ENCODE assay signal across 16 mouse cellular contexts in genomic region chr10:58855199-58855751, GRCm38 (mm10). TPM values are rescaled to one million over a fixed set of nuclear protein-coding genes. Genes with fewer than 3 reads are reported as not detected.
DNase-seq lines count a peak whose midpoint lies in the region; ATAC-seq and TF ChIP-seq lines count a peak whose summit lies in the region.
"Had no signal": no experiment of that assay in that cellular context is flagged by ENCODE, and none has a peak within 500 bp of the region (broad histone marks: within the 10 kb centered on the region; RNA-seq: fewer than 3 reads in every experiment).

No protein-coding gene starts in this region.

- no peaks in the 10 kb centered on the region for H3K36me3 ChIP-seq in heart, embryonic 10.5 days
- H3K36me3 ChIP-seq in hindbrain, embryonic 14.5 days (replicated peaks; ENCODE audit: control insufficient read depth, insufficient read depth), result no peaks in the 10 kb centered on the region
- H3K36me3 ChIP-seq in stomach, postnatal 0 days (ENCODE audit: control insufficient read depth, insufficient read depth, low read length), result no peaks in the 10 kb centered on the region
- H3K36me3 ChIP-seq: embryonic facial prominence, embryonic 13.5 days had no signal

- H3K27me3 ChIP-seq in heart, embryonic 10.5 days (ENCODE audit: insufficient read depth, poor library complexity, severe bottlenecking), result peaks cover 8% of the 10 kb centered on the region; the same call in 1 of the 2 replicates
- no peaks in the 10 kb centered on the region for H3K27me3 ChIP-seq in hindbrain, embryonic 14.5 days (ENCODE audit: control insufficient read depth, insufficient read depth, low read length)
- no peaks in the 10 kb centered on the region for H3K27me3 ChIP-seq in stomach, postnatal 0 days (ENCODE audit: control insufficient read depth, insufficient read depth, low read length)
- H3K27me3 ChIP-seq: embryonic facial prominence, embryonic 13.5 days had no signal

- TF ChIP-seq EP300 in stomach, postnatal 0 days (optimal IDR thresholded peaks at IDR 0.05), result no peak

- WGBS in heart, embryonic 10.5 days, result 17% methylated on average over 5 of the region's 5 CpGs
- WGBS in hindbrain, embryonic 14.5 days, result 58% methylated on average over 5 of the region's 5 CpGs
- WGBS in stomach, postnatal 0 days, result 29% methylated on average over 5 of the region's 5 CpGs

- H3K9ac ChIP-seq in hindbrain, embryonic 14.5 days, result peak overlapping the region; percentile 2; the same call in 1 of the 2 replicates
- H3K9ac ChIP-seq in stomach, postnatal 0 days (ENCODE audit: low read length), result no peak overlapping the region
- H3K9ac ChIP-seq: embryonic facial prominence, embryonic 13.5 days; liver, postnatal 0 days had no signal

- no peaks in the 10 kb centered on the region for H3K9me3 ChIP-seq in heart, embryonic 10.5 days
- no peaks in the 10 kb centered on the region for H3K9me3 ChIP-seq in hindbrain, embryonic 14.5 days (ENCODE audit: control insufficient read depth, low read length)
- H3K9me3 ChIP-seq in stomach, postnatal 0 days (ENCODE audit: control insufficient read depth, low read length), result no peaks in the 10 kb centered on the region
- H3K9me3 ChIP-seq: embryonic facial prominence, embryonic 13.5 days had no signal

- H3K27ac ChIP-seq in heart, embryonic 10.5 days, result no peak overlapping the region
- no peak overlapping the region for H3K27ac ChIP-seq in hindbrain, embryonic 14.5 days
- H3K27ac ChIP-seq in stomach, postnatal 0 days (replicated peaks), result no peak overlapping the region
- H3K27ac ChIP-seq: embryonic facial prominence, embryonic 13.5 days had no signal

- intact Hi-C loops in heart, postnatal 14 days (cut with DNase I), result no loop called here

- ATAC-seq in hindbrain, embryonic 14.5 days (ENCODE audit: low FRiP score), result no peak
- no peak for ATAC-seq in stomach, postnatal 0 days (ENCODE audit: low FRiP score, low TSS enrichment)
- ATAC-seq: activated CD4-positive, CD25-positive, alpha-beta regulatory T cell, adult 4 months; liver, postnatal 0 days had no signal

- peaks cover 14% of the 10 kb centered on the region for H3K4me1 ChIP-seq in heart, embryonic 10.5 days
- H3K4me1 ChIP-seq in hindbrain, embryonic 14.5 days (replicated peaks; ENCODE audit: control insufficient read depth, insufficient read depth, low read length), result peaks cover 22% of the 10 kb centered on the region
- no peaks in the 10 kb centered on the region for H3K4me1 ChIP-seq in stomach, postnatal 0 days (replicated peaks; ENCODE audit: control insufficient read depth, insufficient read depth)

- TF ChIP-seq POLR2A in brain, embryonic 14.5 days (IDR thresholded peaks at IDR 0.05; ENCODE audit: borderline replicate concordance, extremely low read depth, insufficient read depth, insufficient read length, poor library complexity, severe bottlenecking), result no peak

- no peak for TF ChIP-seq CTCF in brain, embryonic 14.5 days (IDR thresholded peaks at IDR 0.05; ENCODE audit: borderline replicate concordance, extremely low read depth, insufficient read depth, insufficient read length)
- no peak for TF ChIP-seq CTCF in stomach, postnatal 0 days (IDR thresholded peaks at IDR 0.05; ENCODE audit: low read depth)

- H3K4me2 ChIP-seq in hindbrain, embryonic 14.5 days (replicated peaks), result no peak overlapping the region
- H3K4me2 ChIP-seq in stomach, postnatal 0 days (replicated peaks; ENCODE audit: low read depth), result no peak overlapping the region

- no peak overlapping the region for H3K4me3 ChIP-seq in heart, embryonic 10.5 days
- H3K4me3 ChIP-seq in hindbrain, embryonic 14.5 days (replicated peaks; ENCODE audit: low read length), result no peak overlapping the region
- H3K4me3 ChIP-seq in stomach, postnatal 0 days (ENCODE audit: low read depth, low read length), result no peak overlapping the region
- H3K4me3 ChIP-seq: embryonic facial prominence, embryonic 13.5 days had no signal

- DNase-seq in heart, embryonic 10.5 days (ENCODE audit: low spot score), result peak; percentile 59
- DNase-seq in heart, postnatal 14 days, result no peak
- DNase-seq in brain, embryonic 14.5 days (ENCODE audit: low read depth), result peak; percentile 65
- no peak for DNase-seq in hindbrain, embryonic 14.5 days (ENCODE audit: low spot score)
- DNase-seq in lung, postnatal 10 days, result peak; percentile 21
- DNase-seq in spleen, adult 12 weeks (ENCODE audit: low spot score), result no peak
- no peak for DNase-seq in layer of hippocampus, adult 8-10 months (ENCODE audit: low spot score in 2 of 2)
- DNase-seq in stomach, postnatal 0 days (ENCODE audit: low spot score), result no peak
- DNase-seq: cerebellum, adult 9-11 months; kidney, adult 2 months; left cerebral cortex, postnatal 4 days; liver, postnatal 0 days; thymus, postnatal 14 days had no signal

RNA-seq across cellular contexts. Expression of gene Sh3rf3, which starts 42.1 kb away (rescaled TPM):
- polyA plus RNA-seq in heart, embryonic 10.5 days (2016; fragmentation: Nextera tagmentation; extraction: Ambion mirVana), result 0.17 and 0.65 TPM in 2 replicates
- total RNA-seq in heart, postnatal 14 days (2021), result 1 to 10 TPM; 1.5 to 2.1 TPM
- polyA plus RNA-seq in brain, embryonic 14.5 days (2012; rRNA removed), result 10.4 and 15.0 TPM in 2 replicates
- 3.6 and 5.2 TPM in 2 replicates for polyA plus RNA-seq in hindbrain, embryonic 14.5 days (2014; fragmentation: Nextera tagmentation; extraction: Ambion mirVana)
- total RNA-seq in layer of hippocampus, adult 8-10 months (2022), result 10 to 100 TPM; 28.2 to 38.0 (median 32.1) TPM
- 0.33 and 0.45 TPM in 2 replicates for polyA plus RNA-seq in stomach, postnatal 0 days (2015; fragmentation: Nextera tagmentation; extraction: Ambion mirVana)
- total RNA-seq: MEL had no signal
- polyA plus RNA-seq: activated CD4-positive, CD25-positive, alpha-beta regulatory T cell, adult 4 months; liver, postnatal 0 days had no signal

Comparison
In these comparisons a context has a peak if more than half of its experiments do, and no peak if none do; other contexts are left out.
1. DNase-seq: peak in heart, embryonic 10.5 days (single experiment), brain, embryonic 14.5 days (single experiment) and lung, postnatal 10 days (single experiment); none in heart, postnatal 14 days (0 of 2), hindbrain, embryonic 14.5 days (single experiment), spleen, adult 12 weeks (single experiment), layer of hippocampus, adult 8-10 months (0 of 2) and stomach, postnatal 0 days (single experiment).